Mouse (Mus musculus): ENCODE measurements around the gene Frat1.

Frat1 gene

DNA sequence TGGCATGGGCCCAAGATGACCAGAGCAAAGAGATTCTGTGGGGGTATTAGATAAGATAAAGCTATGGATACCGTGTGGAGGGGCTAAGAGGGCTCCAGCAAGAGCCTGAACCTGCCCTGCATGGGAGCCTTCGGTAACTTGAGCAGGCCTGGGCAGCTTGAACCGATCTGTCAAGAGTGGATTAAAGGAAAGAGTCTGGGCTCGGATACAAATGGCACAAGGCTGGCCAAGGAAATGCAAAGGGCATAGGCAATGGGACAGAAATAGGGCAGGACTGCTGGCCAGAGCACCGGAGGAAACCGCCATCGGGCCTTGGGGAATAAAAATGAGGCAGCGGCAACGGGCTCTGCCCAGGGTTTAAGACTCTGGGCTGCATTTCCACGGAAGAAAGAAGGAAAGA, 12.4 kb upstream of the Frat1 start:
- DNase-seq = peak; percentile 39

DNA sequence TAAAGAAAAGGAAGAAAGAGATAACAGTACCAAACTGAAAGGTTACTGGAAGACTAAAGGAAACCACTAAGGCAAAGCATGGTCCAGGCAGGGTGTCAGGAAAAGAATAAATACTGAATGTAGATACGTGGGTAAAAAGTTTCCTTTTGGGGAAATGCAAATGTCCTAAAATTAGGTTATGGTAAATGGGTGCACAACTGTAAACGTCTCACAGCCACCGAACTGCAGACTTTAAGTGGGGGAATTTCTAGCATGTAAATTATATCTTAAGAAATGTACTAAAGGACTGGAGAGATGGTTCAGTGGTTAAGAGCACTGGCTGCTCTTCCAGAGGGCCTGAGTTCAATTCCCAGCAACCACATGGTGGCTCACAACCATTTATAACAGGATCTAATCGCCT, 11.0 kb upstream of the Frat1 start:
- no peak for DNase-seq

GRCm38 (mm10) chr19:41821436-41821835, 8.3 kb upstream of the Frat1 start:
- DNase-seq = no peak

DNA sequence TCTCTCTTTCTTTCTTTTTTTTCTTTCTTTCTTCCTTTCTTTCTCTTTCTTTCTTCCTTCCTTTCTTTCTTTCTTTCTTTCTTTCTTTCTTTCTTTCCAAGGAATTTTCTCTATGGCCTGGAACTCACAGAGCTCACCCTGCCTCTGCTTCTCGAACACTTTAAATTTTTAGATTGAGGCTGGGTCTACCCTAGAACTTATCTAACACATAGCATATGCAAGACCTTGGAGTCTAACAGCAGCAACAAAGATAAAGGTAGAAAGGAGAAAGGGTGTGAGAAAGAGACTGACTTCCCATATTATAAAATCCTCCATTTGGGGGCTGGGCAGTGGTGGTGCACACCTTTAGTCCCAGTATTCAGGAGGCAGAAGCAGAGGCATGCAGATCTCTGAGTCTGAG, 7.2 kb upstream of the Frat1 start:
- no peak for DNase-seq

GRCm38 (mm10) chr19:41824950-41825349, 4.8 kb upstream of the Frat1 start:
- DNase-seq = no peak

DNA sequence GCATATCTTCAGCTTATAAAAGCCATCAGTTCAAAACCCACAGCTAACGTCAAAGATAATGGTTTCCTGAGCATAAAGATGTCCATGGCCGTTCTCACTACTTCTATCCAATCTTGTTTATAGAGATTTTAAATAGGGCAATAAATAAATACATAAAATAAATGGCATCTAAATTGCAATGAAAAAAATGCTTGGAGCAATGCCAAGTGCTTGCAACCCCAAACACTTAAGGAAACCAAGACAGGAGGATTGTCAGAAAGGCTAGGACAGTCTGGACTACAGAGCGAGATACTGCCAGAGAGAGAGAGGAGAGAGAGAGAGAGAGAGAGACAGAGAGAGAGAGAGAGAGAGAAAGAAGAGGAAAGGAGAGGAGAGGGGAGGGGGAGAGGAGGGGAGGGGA, 3.2 kb upstream of the Frat1 start:
- DNase-seq = no peak

DNA sequence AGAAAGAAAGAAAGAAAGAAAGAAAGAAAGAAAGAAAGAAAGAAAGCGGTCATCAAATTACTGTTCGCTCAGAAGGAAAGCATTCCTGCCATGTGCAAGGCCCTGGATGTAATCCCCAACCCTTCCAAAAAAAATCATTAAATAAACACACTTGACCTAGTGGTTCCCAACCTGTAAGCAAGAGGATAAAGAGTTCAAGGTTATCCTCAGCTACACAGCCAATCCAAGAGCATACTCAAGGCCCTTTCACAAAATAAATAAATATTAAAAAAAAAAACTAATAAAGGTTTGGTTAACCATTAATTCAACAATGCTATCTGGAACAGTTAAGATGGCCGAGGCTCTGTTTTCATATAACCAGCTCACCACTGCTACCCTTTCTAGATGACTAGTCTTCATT, 829 bp upstream of the Frat1 start:
- no peak for DNase-seq

- peak; percentile 69 for DNase-seq
These were observed 599 bp downstream of the Frat1 start for GRCm38 (mm10) chr19:41830106-41831031.

GRCm38 (mm10) chr19:41831101-41831570, 1.4 kb downstream of the Frat1 start:
- peak; percentile 52 for DNase-seq

DNA sequence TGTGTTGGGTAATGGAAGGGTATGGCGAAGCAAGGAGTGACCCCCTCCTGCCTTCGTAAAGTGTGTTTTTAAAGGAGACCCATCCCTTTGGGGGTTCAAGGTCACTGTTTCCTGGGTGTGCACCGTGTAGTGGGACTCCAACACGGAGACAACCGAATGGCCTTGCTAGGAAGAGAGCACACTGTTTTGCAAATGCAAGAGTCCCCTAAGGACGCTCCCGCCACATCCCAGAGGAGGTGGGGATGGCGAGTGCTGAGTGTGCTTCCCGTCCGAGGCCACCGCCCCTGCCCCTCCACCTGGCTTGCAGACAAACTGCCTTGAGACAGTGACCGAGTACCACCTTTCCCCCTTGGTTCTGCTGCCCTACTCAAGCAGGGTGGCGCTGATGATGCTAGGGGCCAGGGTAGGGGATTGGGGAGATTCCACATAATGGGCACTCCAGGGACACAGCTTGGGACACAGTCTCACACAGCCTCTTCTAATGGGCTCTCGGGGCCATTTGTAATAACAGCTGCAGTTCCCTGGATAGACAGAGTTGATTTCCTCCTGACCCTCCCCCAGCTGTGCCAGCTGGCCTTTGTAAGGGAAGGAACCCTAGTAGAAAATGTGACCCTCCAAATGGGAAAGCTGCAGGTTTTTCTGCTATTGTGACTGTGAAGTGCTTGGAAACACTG, 2.1 kb downstream of the Frat1 start:
- DNase-seq = peak; percentile 43

DNA sequence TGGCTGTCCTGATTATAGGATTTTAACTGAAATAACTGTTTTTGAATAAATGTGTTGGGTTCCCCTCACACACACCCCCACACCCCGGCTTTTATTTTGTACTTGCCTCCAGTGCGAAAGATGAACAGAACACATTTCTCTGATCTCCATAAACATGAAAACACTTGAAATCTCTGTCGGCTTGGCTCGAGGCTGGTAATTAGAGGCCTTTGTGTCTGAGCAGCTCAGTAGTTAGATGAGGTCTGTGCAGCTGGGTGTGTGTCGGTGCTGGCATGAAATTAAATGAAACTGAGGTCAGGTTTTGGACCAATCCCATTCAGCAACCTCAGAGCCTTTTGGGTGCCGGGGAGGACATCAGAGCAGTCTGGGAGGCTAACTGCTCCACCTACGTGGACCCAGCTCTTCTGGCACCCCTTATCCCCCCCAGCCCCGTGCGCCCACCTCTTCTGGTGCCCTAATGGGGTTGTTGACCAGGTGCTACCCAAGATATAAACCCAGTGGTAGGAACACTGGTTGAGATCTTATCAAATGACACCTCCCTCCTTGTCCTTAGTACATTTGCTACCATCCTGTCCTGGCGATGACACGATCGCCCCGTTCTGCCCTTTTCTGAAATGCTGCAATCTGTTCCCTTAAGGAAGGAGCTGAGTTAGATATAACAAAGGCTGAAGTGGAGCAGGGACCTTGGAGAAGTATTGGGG, 2.9 kb downstream of the Frat1 start:
- no peak for DNase-seq

- DNase-seq = no peak
These were observed 5.6 kb downstream of the Frat1 start for GRCm38 (mm10) chr19:41835407-41835806.

- peak; percentile 63 for DNase-seq
These were observed 6.0 kb downstream of the Frat1 start for GRCm38 (mm10) chr19:41835816-41836215.

DNA sequence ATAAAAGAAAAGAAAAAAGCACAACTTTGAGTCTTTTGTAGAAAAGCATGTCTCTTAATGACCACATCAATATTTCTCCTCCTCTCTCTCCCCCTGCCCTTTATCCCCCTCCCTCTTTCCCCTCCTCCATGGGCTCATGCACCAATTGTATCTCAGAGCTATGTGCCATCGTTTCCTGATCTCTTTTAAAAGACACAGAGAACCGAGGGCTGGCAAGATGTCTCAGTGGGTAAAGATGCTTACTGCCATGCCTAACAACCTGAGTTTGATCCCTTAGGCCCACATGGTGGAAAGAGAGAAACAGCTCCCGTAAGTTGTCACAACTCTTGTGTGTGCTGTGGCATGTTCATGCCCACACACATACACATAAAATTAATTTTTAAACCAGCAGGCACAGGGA, 6.9 kb downstream of the Frat1 start:
- no peak for DNase-seq

DNA sequence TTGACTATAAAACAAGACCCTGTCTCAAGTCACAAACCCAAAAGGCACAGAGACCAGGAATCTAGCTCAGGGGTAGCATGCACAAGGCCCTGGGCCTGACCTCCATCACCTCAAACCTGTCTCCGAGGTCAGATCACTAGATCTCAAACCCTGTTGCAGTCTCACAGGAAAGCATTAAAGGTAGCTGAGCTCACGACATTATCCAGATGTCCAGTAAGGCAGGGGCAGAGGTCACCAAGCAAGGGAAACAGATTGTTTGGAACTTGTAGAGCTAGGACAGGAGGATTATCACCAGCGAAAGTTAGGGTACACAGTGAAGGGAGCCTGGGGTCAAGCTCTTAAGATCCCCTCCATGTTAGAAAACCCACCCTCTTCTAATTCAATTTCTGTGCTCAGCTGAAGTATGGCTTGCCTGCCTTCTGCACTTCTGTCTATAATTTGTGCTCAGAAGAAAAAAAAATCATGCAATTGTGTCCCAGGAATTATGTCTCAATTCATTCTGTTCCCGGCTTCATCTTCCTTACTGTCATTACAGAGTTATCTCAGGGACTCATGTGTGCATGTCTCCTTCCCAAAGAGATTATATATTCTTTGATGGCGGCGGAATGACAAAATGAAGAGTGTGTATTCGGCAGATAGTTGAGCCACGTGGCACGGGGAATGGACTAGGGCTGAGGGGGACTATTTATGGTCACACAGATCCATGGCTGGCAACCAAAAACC, 7.6 kb downstream of the Frat1 start:
- no peak for DNase-seq

- no peak for DNase-seq
These were observed 8.1 kb downstream of the Frat1 start for GRCm38 (mm10) chr19:41837917-41838261.

DNA sequence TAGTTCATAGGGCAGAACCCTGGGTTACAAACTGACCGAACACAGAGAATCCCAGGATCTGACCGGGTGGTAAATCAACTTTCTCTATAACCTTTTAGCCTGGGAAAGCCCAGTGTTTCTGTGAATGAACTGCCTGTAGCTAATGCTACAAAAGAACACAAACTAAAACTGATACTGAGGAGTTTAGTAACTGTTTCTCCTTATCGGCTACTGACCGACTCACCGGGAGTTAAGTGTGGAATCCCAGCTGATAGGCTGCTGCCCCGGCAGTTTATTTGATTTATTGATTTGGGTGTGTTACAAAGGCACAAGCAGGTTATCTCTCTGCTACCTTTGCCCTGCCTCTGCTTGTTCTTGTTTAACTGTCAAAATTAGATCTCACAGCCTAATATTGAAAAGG, 9.0 kb downstream of the Frat1 start:
- DNase-seq = no peak

DNA sequence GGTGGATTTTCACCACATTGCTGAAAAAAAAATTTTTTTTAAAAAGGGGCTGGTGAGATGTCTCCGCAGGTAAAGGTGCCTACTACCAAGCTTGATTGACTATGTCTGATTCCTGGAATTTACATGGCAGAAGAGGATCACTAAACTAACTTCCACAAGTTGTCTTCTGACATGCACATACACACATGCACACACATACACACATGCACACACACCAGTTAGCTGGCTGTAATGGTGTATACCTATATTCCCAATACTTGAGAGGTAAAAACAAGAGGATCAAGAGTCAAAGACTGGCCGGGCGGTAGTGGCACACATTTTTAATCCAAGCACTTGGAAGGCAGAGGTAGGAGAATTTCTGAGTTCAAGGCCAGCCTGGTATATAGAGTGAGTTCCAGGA, 9.9 kb downstream of the Frat1 start:
- DNase-seq = no peak

DNA sequence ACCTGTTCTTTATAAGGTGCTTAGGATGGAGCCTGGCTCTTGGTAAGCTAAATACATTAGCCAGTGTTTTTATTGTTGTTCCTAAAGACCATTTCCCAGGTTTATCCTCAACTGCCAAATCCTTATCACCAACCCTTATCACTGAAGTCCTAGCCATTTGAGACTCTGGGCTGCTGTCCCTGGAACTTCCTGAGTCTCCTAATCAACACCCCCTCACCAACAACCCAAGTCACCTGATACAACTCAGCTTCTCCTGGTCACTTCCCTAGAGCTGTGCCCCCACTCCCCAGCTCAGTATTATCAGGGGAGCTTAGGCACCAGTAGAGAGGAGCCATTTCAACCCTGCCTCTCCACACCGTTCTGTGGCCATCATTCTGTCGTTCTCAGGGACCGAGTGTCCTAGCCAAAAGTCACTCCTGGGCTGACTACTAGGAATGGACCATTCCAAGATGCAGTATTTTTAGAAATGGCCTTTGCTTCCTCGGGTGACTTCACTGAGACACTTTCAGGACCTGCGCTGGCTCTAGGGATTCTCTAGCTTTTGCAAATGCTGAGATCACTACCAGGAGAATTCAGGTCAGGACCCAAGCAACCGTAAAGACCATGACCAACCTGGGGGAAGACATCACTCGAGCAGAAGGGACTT, 11.5 kb downstream of the Frat1 start:
- DNase-seq = no peak

- DNase-seq = no peak
These were observed 12.4 kb downstream of the Frat1 start for GRCm38 (mm10) chr19:41842196-41842595.

- DNase-seq = no peak
These were observed 12.9 kb downstream of the Frat1 start for GRCm38 (mm10) chr19:41842706-41843105.

DNA sequence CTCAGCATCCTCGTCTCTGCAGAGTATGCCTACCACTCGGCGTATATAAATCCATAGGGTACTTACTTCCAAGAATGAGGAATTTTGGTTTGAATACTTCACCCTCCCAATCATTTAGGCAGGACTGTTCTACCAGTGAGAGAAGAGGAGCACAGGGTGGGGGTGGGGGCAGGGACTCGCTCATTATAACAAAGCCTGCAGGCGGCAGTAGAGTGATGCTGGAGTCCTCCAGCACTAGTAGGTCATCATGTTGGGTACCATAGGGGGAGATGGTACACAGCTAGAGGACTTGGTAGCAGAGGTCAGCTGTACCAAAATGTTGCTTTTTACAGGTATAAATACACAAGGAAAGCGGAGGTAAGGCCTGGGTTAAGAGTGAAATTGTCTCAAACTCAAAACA, 14.6 kb downstream of the Frat1 start:
- DNase-seq = no peak

All from embryo, embryonic 11 days (tissue).